Mouse (Mus musculus): Measurements from ENCODE around the gene Kcnd3. TPM values are rescaled to one million over a fixed set of nuclear protein-coding genes. Genes with fewer than 3 reads are reported as not detected.
A peak's percentile ranks its signal among the peaks of the same experiment; 100 is the strongest.

Kcnd3 gene
- polyA plus RNA-seq, 1 experiment from 2014 or later: 0.62 TPM

GRCm38 (mm10) chr3:105450641-105451470, 1.3 kb upstream of the Kcnd3 start:
- Histone ChIP-seq H3K4me3 (ENCODE audit: low read length) (peak overlapping the region; percentile 65), H3K9me3 (replicated peaks; ENCODE audit: control insufficient read depth, low read length) (no peaks in the 10 kb centered on the region), H3K27me3 (ENCODE audit: control insufficient read depth, insufficient read depth, low read length) (peaks cover 32% of the 10 kb centered on the region), H3K27ac (ENCODE audit: low read length) (no peak overlapping the region), H3K4me1 (ENCODE audit: control insufficient read depth, insufficient read depth, low read length) (peaks cover 10% of the 10 kb centered on the region; the same call in 1 of the 2 replicates), H3K4me2 (ENCODE audit: low read depth, low read length) (peak overlapping the region; percentile 99), H3K9ac (ENCODE audit: low read length) (peak overlapping the region; percentile 41; the same call in 1 of the 2 replicates), H3K36me3 (ENCODE audit: control insufficient read depth, insufficient read depth) (no peaks in the 10 kb centered on the region)
- 3% methylated on average over 22 of the region's 22 CpGs for WGBS
- ATAC-seq (replicated peaks; ENCODE audit: extremely low read depth, insufficient read depth, low FRiP score): 0 out of 2 replicates have a peak, but pooled peaks have one; percentile 26

GRCm38 (mm10) chr3:105452556-105453213, 555 bp downstream of the Kcnd3 start:
- Histone ChIP-seq H3K36me3 (ENCODE audit: control insufficient read depth, insufficient read depth) (no peaks in the 10 kb centered on the region), H3K9me3 (replicated peaks; ENCODE audit: control insufficient read depth, low read length) (no peaks in the 10 kb centered on the region), H3K4me1 (ENCODE audit: control insufficient read depth, insufficient read depth, low read length) (peaks cover 10% of the 10 kb centered on the region; the same call in 1 of the 2 replicates), H3K27ac (ENCODE audit: low read length) (no peak overlapping the region), H3K9ac (ENCODE audit: low read length) (peak overlapping the region; percentile 64), H3K27me3 (ENCODE audit: control insufficient read depth, insufficient read depth, low read length) (peaks cover 44% of the 10 kb centered on the region), H3K4me2 (ENCODE audit: low read depth, low read length) (peak overlapping the region; percentile 99), H3K4me3 (ENCODE audit: low read length) (peak overlapping the region; percentile 65)
- peak; percentile 25; the same call in 1 of the 2 replicates for ATAC-seq (replicated peaks; ENCODE audit: extremely low read depth, insufficient read depth, low FRiP score)
- under 1% methylated on average over 46 of the region's 60 CpGs for WGBS

GRCm38 (mm10) chr3:105453214-105453950, 1.3 kb downstream of the Kcnd3 start:
- Histone ChIP-seq H3K4me3 (ENCODE audit: low read length) (peak overlapping the region; percentile 65), H3K27me3 (ENCODE audit: control insufficient read depth, insufficient read depth, low read length) (peaks cover 44% of the 10 kb centered on the region), H3K27ac (ENCODE audit: low read length) (no peak overlapping the region), H3K9ac (ENCODE audit: low read length) (no peak overlapping the region), H3K4me1 (ENCODE audit: control insufficient read depth, insufficient read depth, low read length) (peaks cover 10% of the 10 kb centered on the region; the same call in 1 of the 2 replicates), H3K36me3 (ENCODE audit: control insufficient read depth, insufficient read depth) (no peaks in the 10 kb centered on the region), H3K9me3 (replicated peaks; ENCODE audit: control insufficient read depth, low read length) (no peaks in the 10 kb centered on the region), H3K4me2 (ENCODE audit: low read depth, low read length) (peak overlapping the region; percentile 99)
- 5% methylated on average over 19 of the region's 19 CpGs for WGBS
- ATAC-seq (replicated peaks; ENCODE audit: extremely low read depth, insufficient read depth, low FRiP score): no peak

GRCm38 (mm10) chr3:105457657-105458056, 5.5 kb downstream of the Kcnd3 start:
- Histone ChIP-seq H3K4me1 (ENCODE audit: control insufficient read depth, insufficient read depth, low read length) (peaks cover 7% of the 10 kb centered on the region; the same call in 1 of the 2 replicates), H3K9ac (ENCODE audit: low read length) (no peak overlapping the region), H3K9me3 (replicated peaks; ENCODE audit: control insufficient read depth, low read length) (no peaks in the 10 kb centered on the region), H3K36me3 (ENCODE audit: control insufficient read depth, insufficient read depth) (no peaks in the 10 kb centered on the region), H3K4me2 (ENCODE audit: low read depth, low read length) (no peak overlapping the region), H3K27ac (ENCODE audit: low read length) (no peak overlapping the region), H3K27me3 (ENCODE audit: control insufficient read depth, insufficient read depth, low read length) (peaks cover 24% of the 10 kb centered on the region), H3K4me3 (ENCODE audit: low read length) (no peak overlapping the region)
- ATAC-seq (replicated peaks; ENCODE audit: extremely low read depth, insufficient read depth, low FRiP score): no peak
- WGBS: 74% methylated on average over 4 of the region's 4 CpGs

- H3K9ac ChIP-seq (ENCODE audit: low read length): no peak overlapping the region
- no peak for ATAC-seq (replicated peaks; ENCODE audit: extremely low read depth, insufficient read depth, low FRiP score)
- H3K9me3 ChIP-seq (replicated peaks; ENCODE audit: control insufficient read depth, low read length): no peaks in the 10 kb centered on the region
- H3K36me3 ChIP-seq (ENCODE audit: control insufficient read depth, insufficient read depth): no peaks in the 10 kb centered on the region
- WGBS: 70% methylated on average over 8 of the region's 8 CpGs
- no peak overlapping the region for H3K4me2 ChIP-seq (ENCODE audit: low read depth, low read length)
- no peak overlapping the region for H3K4me3 ChIP-seq (ENCODE audit: low read length)
- 0 out of 2 replicates have a peak, but pooled peaks cover 2% of the 10 kb centered on the region for H3K27me3 ChIP-seq (ENCODE audit: control insufficient read depth, insufficient read depth, low read length)
- H3K4me1 ChIP-seq (ENCODE audit: control insufficient read depth, insufficient read depth, low read length): no peaks in the 10 kb centered on the region
- no peak overlapping the region for H3K27ac ChIP-seq (ENCODE audit: low read length)
These were observed 14.4 kb downstream of the Kcnd3 start for GRCm38 (mm10) chr3:105466538-105466937.

- H3K4me1 ChIP-seq (ENCODE audit: control insufficient read depth, insufficient read depth, low read length): no peaks in the 10 kb centered on the region
- H3K9ac ChIP-seq (ENCODE audit: low read length): no peak overlapping the region
- H3K4me2 ChIP-seq (ENCODE audit: low read depth, low read length): no peak overlapping the region
- H3K4me3 ChIP-seq (ENCODE audit: low read length): no peak overlapping the region
- no peak for ATAC-seq (replicated peaks; ENCODE audit: extremely low read depth, insufficient read depth, low FRiP score)
- H3K27me3 ChIP-seq (ENCODE audit: control insufficient read depth, insufficient read depth, low read length): no peaks in the 10 kb centered on the region
- no peak overlapping the region for H3K27ac ChIP-seq (ENCODE audit: low read length)
- WGBS: 71% methylated on average over 1 of the region's 1 CpGs
- H3K9me3 ChIP-seq (replicated peaks; ENCODE audit: control insufficient read depth, low read length): no peaks in the 10 kb centered on the region
- no peaks in the 10 kb centered on the region for H3K36me3 ChIP-seq (ENCODE audit: control insufficient read depth, insufficient read depth)
These were observed 20.4 kb downstream of the Kcnd3 start for GRCm38 (mm10) chr3:105472564-105472963.

- H3K9me3 ChIP-seq (replicated peaks; ENCODE audit: control insufficient read depth, low read length): no peaks in the 10 kb centered on the region
- no peak overlapping the region for H3K27ac ChIP-seq (ENCODE audit: low read length)
- H3K36me3 ChIP-seq (ENCODE audit: control insufficient read depth, insufficient read depth): no peaks in the 10 kb centered on the region
- WGBS: 63% methylated on average over 1 of the region's 1 CpGs
- ATAC-seq (replicated peaks; ENCODE audit: extremely low read depth, insufficient read depth, low FRiP score): no peak
- no peaks in the 10 kb centered on the region for H3K27me3 ChIP-seq (ENCODE audit: control insufficient read depth, insufficient read depth, low read length)
- H3K4me3 ChIP-seq (ENCODE audit: low read length): no peak overlapping the region
- H3K4me1 ChIP-seq (ENCODE audit: control insufficient read depth, insufficient read depth, low read length): no peaks in the 10 kb centered on the region
- H3K4me2 ChIP-seq (ENCODE audit: low read depth, low read length): no peak overlapping the region
- no peak overlapping the region for H3K9ac ChIP-seq (ENCODE audit: low read length)
These were observed 24.3 kb downstream of the Kcnd3 start for GRCm38 (mm10) chr3:105476408-105476807.

GRCm38 (mm10) chr3:105478876-105479275, 26.7 kb downstream of the Kcnd3 start:
- H3K27me3 ChIP-seq (ENCODE audit: control insufficient read depth, insufficient read depth, low read length): no peaks in the 10 kb centered on the region
- H3K4me2 ChIP-seq (ENCODE audit: low read depth, low read length): no peak overlapping the region
- H3K36me3 ChIP-seq (ENCODE audit: control insufficient read depth, insufficient read depth): no peaks in the 10 kb centered on the region
- no peak overlapping the region for H3K4me3 ChIP-seq (ENCODE audit: low read length)
- no peak overlapping the region for H3K27ac ChIP-seq (ENCODE audit: low read length)
- 79% methylated on average over 4 of the region's 4 CpGs for WGBS
- H3K9ac ChIP-seq (ENCODE audit: low read length): no peak overlapping the region
- ATAC-seq (replicated peaks; ENCODE audit: extremely low read depth, insufficient read depth, low FRiP score): no peak
- no peaks in the 10 kb centered on the region for H3K4me1 ChIP-seq (ENCODE audit: control insufficient read depth, insufficient read depth, low read length)
- H3K9me3 ChIP-seq (replicated peaks; ENCODE audit: control insufficient read depth, low read length): no peaks in the 10 kb centered on the region

Measured in heart, embryonic 16.5 days (tissue).